Mouse (Mus musculus) intestine, postnatal 0 days (tissue): Measurements from ENCODE around the gene Slc35f6. TPM values are rescaled to one million over a fixed set of nuclear protein-coding genes. Genes with fewer than 3 reads are reported as not detected.

Source experiments
- ATAC-seq: fragments of 200-750 bp; cut with Nextera tagmentation; 2 replicates; pipeline ENCODE4 v1.8.0; 2017; ENCODE audit warnings: mild to moderate bottlenecking, moderate TSS enrichment, moderate library complexity
- H3K27ac ChIP-seq: fragments of 300-500 bp; sonication (generic); 2 replicates; pipeline ENCODE4 v1.5.1; 2014; ENCODE audit warnings: mild to moderate bottlenecking, low read depth, low read length, moderate library complexity
- H3K27me3 ChIP-seq: fragments of 300-500 bp; sonication (generic); replicated peaks from 2 replicates; pipeline ENCODE4 v1.6.1; 2014; ENCODE audit warnings: low read length, mixed read lengths; ENCODE audit not compliant: control insufficient read depth, insufficient read depth
- H3K36me3 ChIP-seq: fragments of 300-500 bp; sonication (generic); 2 replicates; pipeline ENCODE4 v1.6.1; 2014; ENCODE audit warnings: mild to moderate bottlenecking, moderate library complexity; ENCODE audit not compliant: control insufficient read depth, insufficient read depth
- H3K4me1 ChIP-seq: fragments of 300-500 bp; sonication (generic); replicated peaks from 2 replicates; pipeline ENCODE4 v1.6.1; 2014; ENCODE audit warnings: antibody characterized with exemption, low read length, mixed read lengths; ENCODE audit not compliant: control insufficient read depth, insufficient read depth
- H3K4me2 ChIP-seq: fragments of 300-500 bp; sonication (generic); replicated peaks from 2 replicates; pipeline ENCODE4 v1.6.1; 2014; ENCODE audit warnings: low read depth, mild to moderate bottlenecking, moderate library complexity
- H3K4me3 ChIP-seq: fragments of 300-500 bp; sonication (generic); 2 replicates; pipeline ENCODE4 v1.5.1; 2014; ENCODE audit warnings: low read depth, low read length
- H3K9ac ChIP-seq: fragments of 300-500 bp; sonication (generic); 2 replicates; pipeline ENCODE4 v1.6.1; 2014; ENCODE audit warnings: mild to moderate bottlenecking, low read depth, low read length
- H3K9me3 ChIP-seq: fragments of 300-500 bp; sonication (generic); 2 replicates; pipeline ENCODE4 v1.6.1; 2016; ENCODE audit warnings: mixed run types; ENCODE audit not compliant: control insufficient read depth
- CTCF ChIP-seq: sonication (generic); IDR thresholded peaks from 2 replicates; pipeline ENCODE4 v1.5.1; 2016; ENCODE audit warnings: low read depth, mild to moderate bottlenecking, control low read depth, antibody characterized with exemption, moderate library complexity
- WGBS: fragments of 180-500 bp; shearing (Covaris S2); extraction: QIAGEN DNeasy Blood & Tissue Kit; methylation state at CpG from one replicate; pipeline ENCODE4 v1.1.7; 2014; 5-methylcytosine and 5-hydroxymethylcytosine counted together
- polyA plus RNA-seq: library from polyadenylated mRNA; unstranded; fragments of >200 nt; fragmentation: Nextera tagmentation; extraction: Ambion mirVana; gene quantifications from 2 replicates; pipeline ENCODE4 v1.2.1, GENCODE M21; 2015

The Slc35f6 gene
- polyA plus RNA-seq, 1 experiment from 2014 or later: 71.6 TPM

GRCm38 (mm10) chr5:30653246-30653645 lies 5.5 kb downstream of the Slc35f6 start:
- WGBS: 71% methylated on average over 6 of the region's 6 CpGs
- Histone ChIP-seq H3K4me3 (no peak overlapping the region), H3K9ac (no peak overlapping the region), H3K4me1 (peaks cover 11% of the 10 kb centered on the region; the same call in 1 of the 2 replicates), H3K27me3 (no peaks in the 10 kb centered on the region), H3K27ac (no peak overlapping the region), H3K4me2 (no peak overlapping the region), H3K9me3 (no peaks in the 10 kb centered on the region), H3K36me3 (peaks cover 45% of the 10 kb centered on the region)
- ATAC-seq: no peak
- TF ChIP-seq CTCF: no peak

GRCm38 (mm10) chr5:30655042-30655441 lies 7.3 kb downstream of the Slc35f6 start:
- Histone ChIP-seq H3K4me2 (no peak overlapping the region), H3K9ac (no peak overlapping the region), H3K9me3 (no peaks in the 10 kb centered on the region), H3K27ac (no peak overlapping the region), H3K36me3 (peaks cover 47% of the 10 kb centered on the region), H3K4me1 (peaks cover 2% of the 10 kb centered on the region; the same call in 1 of the 2 replicates), H3K27me3 (no peaks in the 10 kb centered on the region), H3K4me3 (no peak overlapping the region)
- 87% methylated on average over 8 of the region's 8 CpGs for WGBS
- TF ChIP-seq CTCF: no peak
- no peak for ATAC-seq

GRCm38 (mm10) chr5:30655526-30656195 lies 7.9 kb downstream of the Slc35f6 start:
- 87% methylated on average over 6 of the region's 6 CpGs for whole genome bisulfite sequencing
- peaks cover 47% of the 10 kb centered on the region for H3K36me3 ChIP-seq
- no peak for TF ChIP-seq CTCF

GRCm38 (mm10) chr5:30659042-30659441 lies 11.3 kb downstream of the Slc35f6 start:
- TF ChIP-seq CTCF: no peak
- no peak for ATAC-seq
- Histone ChIP-seq H3K27ac (no peak overlapping the region), H3K4me1 (no peaks in the 10 kb centered on the region), H3K36me3 (peaks cover 39% of the 10 kb centered on the region), H3K4me3 (no peak overlapping the region), H3K9me3 (no peaks in the 10 kb centered on the region), H3K27me3 (no peaks in the 10 kb centered on the region), H3K4me2 (no peak overlapping the region), H3K9ac (no peak overlapping the region)
- WGBS: 89% methylated on average over 4 of the region's 4 CpGs

More at GRCm38 (mm10) chr5:30655526-30656195, 7.9 kb downstream of the Slc35f6 start:
- Histone ChIP-seq H3K27ac (no peak overlapping the region), H3K9me3 (no peaks in the 10 kb centered on the region), H3K4me2 (no peak overlapping the region), H3K4me3 (no peak overlapping the region), H3K27me3 (no peaks in the 10 kb centered on the region), H3K4me1 (no peaks in the 10 kb centered on the region), H3K9ac (no peak overlapping the region)
- no peak for ATAC-seq

GRCm38 (mm10) chr5:30660278-30660677 lies 12.5 kb downstream of the Slc35f6 start:
- no peak for TF ChIP-seq CTCF
- 87% methylated on average over 1 of the region's 1 CpGs for WGBS
- H3K4me1 ChIP-seq: no peaks in the 10 kb centered on the region
- no peak for ATAC-seq
- no peaks in the 10 kb centered on the region for H3K27me3 ChIP-seq
- no peak overlapping the region for H3K9ac ChIP-seq
- H3K9me3 ChIP-seq: no peaks in the 10 kb centered on the region
- H3K4me3 ChIP-seq: no peak overlapping the region
- peaks cover 31% of the 10 kb centered on the region for H3K36me3 ChIP-seq
- H3K4me2 ChIP-seq: no peak overlapping the region
- H3K27ac ChIP-seq: no peak overlapping the region

- TF ChIP-seq CTCF: no peak
- H3K27me3 ChIP-seq: no peaks in the 10 kb centered on the region
- whole genome bisulfite sequencing: 78% methylated on average over 5 of the region's 5 CpGs
- H3K4me3 ChIP-seq: no peak overlapping the region
- no peak overlapping the region for H3K4me2 ChIP-seq
- H3K9ac ChIP-seq: no peak overlapping the region
- H3K27ac ChIP-seq: no peak overlapping the region
- H3K4me1 ChIP-seq: no peaks in the 10 kb centered on the region
- ATAC-seq: no peak
- peaks cover 26% of the 10 kb centered on the region for H3K36me3 ChIP-seq
- H3K9me3 ChIP-seq: no peaks in the 10 kb centered on the region
Observed at GRCm38 (mm10) chr5:30660813-30661212, 13.1 kb downstream of the Slc35f6 start.
